23 mouse cellular contexts compared by ENCODE assay signal in the genomic region with DNA sequence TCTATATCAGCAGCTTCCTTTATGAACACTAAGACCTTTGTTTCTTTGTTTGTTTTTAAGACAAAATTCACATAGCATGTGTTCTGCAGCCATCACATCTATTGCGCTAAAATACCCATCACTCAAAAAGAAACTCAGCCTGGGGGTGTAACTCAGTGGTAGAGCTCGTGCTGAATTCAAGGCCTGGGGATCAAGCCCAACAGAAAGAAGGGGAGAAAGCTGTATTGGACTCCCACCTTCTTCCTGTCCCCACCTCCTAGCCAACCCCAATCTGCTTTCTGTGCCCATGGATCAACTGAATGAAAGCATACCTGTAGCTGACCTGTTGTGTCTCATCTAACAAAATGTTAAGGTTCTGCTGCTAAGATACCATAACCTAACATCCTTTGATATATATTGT. TPM values are rescaled to one million over a fixed set of nuclear protein-coding genes. Genes with fewer than 3 reads are reported as not detected.
DNase-seq lines count a peak whose midpoint lies in the region; ATAC-seq and TF ChIP-seq lines count a peak whose summit lies in the region.
"Had no signal": no experiment of that assay in that cellular context is flagged by ENCODE, and none has a peak within 500 bp of the region (broad histone marks: within the 10 kb centered on the region; RNA-seq: fewer than 3 reads in every experiment).

No protein-coding gene starts in this region.

- no peak overlapping the region for H3K4me3 ChIP-seq in spleen, adult 2 months (ENCODE audit: extremely low read depth, insufficient read depth, insufficient read length)
- H3K4me3 ChIP-seq in MEL (ENCODE audit: control insufficient read depth in 1 of 2, insufficient read depth in 1 of 2, low read depth in 2 of 2, low read length in 2 of 2): no peak overlapping the region; a peak in 1 of 4 replicates
- H3K4me3 ChIP-seq in forebrain, embryonic 12.5 days (replicated peaks): no peak overlapping the region
- H3K4me3 ChIP-seq: embryonic facial prominence, embryonic 13.5 days; forebrain, embryonic 13.5 days; gastrocnemius, adult 2 months; hindbrain, embryonic 10.5 days had no signal

- H3K27me3 ChIP-seq in spleen, adult 2 months (ENCODE audit: control insufficient read depth, insufficient read depth, low read length): no peaks in the 10 kb centered on the region
- H3K27me3 ChIP-seq in MEL (ENCODE audit: control insufficient read depth in 1 of 2, insufficient read depth in 2 of 2, low read length in 2 of 2): no peaks in the 10 kb centered on the region
- no peaks in the 10 kb centered on the region for H3K27me3 ChIP-seq in splenic B cell, adult 2 months (ENCODE audit: control insufficient read depth, insufficient read depth, low read length, poor library complexity, severe bottlenecking)
- H3K27me3 ChIP-seq in forebrain, embryonic 12.5 days: no peaks in the 10 kb centered on the region
- H3K27me3 ChIP-seq: embryonic facial prominence, embryonic 13.5 days; forebrain, embryonic 13.5 days had no signal

- H3K4me1 ChIP-seq in spleen, adult 2 months (ENCODE audit: control insufficient read depth, insufficient read depth, insufficient read length): peaks cover 12% of the 10 kb centered on the region; the same call in 1 of the 2 replicates
- peaks cover 13 to 16% of the 10 kb centered on the region in 2 experiments for H3K4me1 ChIP-seq in MEL (ENCODE audit: control insufficient read depth in 1 of 2, insufficient read depth in 2 of 2, low read length in 2 of 2)
- no peaks in the 10 kb centered on the region for H3K4me1 ChIP-seq in forebrain, embryonic 12.5 days
- H3K4me1 ChIP-seq: embryonic facial prominence, embryonic 13.5 days; forebrain, embryonic 13.5 days; hindbrain, embryonic 10.5 days had no signal

- no peak overlapping the region for H3K9ac ChIP-seq in MEL (ENCODE audit: control insufficient read depth, low read depth, low read length, poor library complexity, severe bottlenecking)
- H3K9ac ChIP-seq in forebrain, embryonic 12.5 days: no peak overlapping the region
- H3K9ac ChIP-seq: embryonic facial prominence, embryonic 13.5 days; forebrain, embryonic 13.5 days; forebrain, postnatal 0 days; hindbrain, embryonic 14.5 days had no signal

- 25% methylated on average over 2 of the region's 2 CpGs for WGBS in spleen, adult 2 months
- 78% methylated on average over 2 of the region's 2 CpGs for WGBS in forebrain, embryonic 12.5 days

- H3K9me3 ChIP-seq in MEL (replicated peaks; ENCODE audit: insufficient read depth, low read length): no peaks in the 10 kb centered on the region
- H3K9me3 ChIP-seq in forebrain, embryonic 12.5 days: no peaks in the 10 kb centered on the region
- H3K9me3 ChIP-seq: embryonic facial prominence, embryonic 13.5 days; forebrain, embryonic 13.5 days; hindbrain, embryonic 10.5 days had no signal

- no peak for TF ChIP-seq RAD21 in MEL (IDR thresholded peaks at IDR 0.05; ENCODE audit: low read depth, low read length)

- TF ChIP-seq POLR2A in spleen, adult 2 months (IDR thresholded peaks at IDR 0.05; ENCODE audit: low read depth, low read length): no peak
- TF ChIP-seq POLR2A in MEL (IDR thresholded peaks at IDR 0.05; ENCODE audit: control insufficient read depth in 1 of 2, insufficient read depth in 1 of 2, low read depth in 1 of 2, low read length in 2 of 2, poor library complexity in 1 of 2): no peak

- TF ChIP-seq CTCF in spleen, adult 2 months (IDR thresholded peaks at IDR 0.05; ENCODE audit: extremely low read depth, insufficient read depth, insufficient read length, insufficient replicate concordance): no peak
- no peak for TF ChIP-seq CTCF in MEL (IDR thresholded peaks at IDR 0.05 in 2 of 3, conservative IDR thresholded peaks at IDR 0.05 in 1 of 3; ENCODE audit: control insufficient read depth in 1 of 3, insufficient read depth in 1 of 3, low read depth in 2 of 3, low read length in 3 of 3, poor library complexity in 1 of 3, severe bottlenecking in 1 of 3)

- DNase-seq in spleen, adult 2 months (ENCODE audit: low read depth in 1 of 2, low spot score in 2 of 2): no peak
- no peak for DNase-seq in spleen, adult 12 weeks (ENCODE audit: low spot score)
- DNase-seq in MEL (ENCODE audit: low read depth, low spot score): no peak
- DNase-seq in splenic B cell, adult 2 months (ENCODE audit: low read depth, low spot score): peak; percentile 11
- DNase-seq in ovary, postnatal 14 days (ENCODE audit: low spot score): no peak
- DNase-seq: adrenal gland, adult 2 months; adrenal gland, postnatal 36 days; cerebellum, adult 11-12 months; cerebellum, adult 9-11 months; cerebellum, postnatal 36 days; forebrain, postnatal 0 days; gastrocnemius, adult 2 months; gastrocnemius, postnatal 25 days had no signal

- H3K36me3 ChIP-seq in spleen, adult 2 months (ENCODE audit: control insufficient read depth, insufficient read depth, low read length): 0 out of 2 replicates have a peak, but pooled peaks cover 3% of the 10 kb centered on the region
- H3K36me3 ChIP-seq in MEL (ENCODE audit: control insufficient read depth in 1 of 2, insufficient read depth in 2 of 2, low read length in 2 of 2): peaks cover 0 to 18% of the 10 kb centered on the region in 2 experiments; a peak in 2 of 4 replicates
- H3K36me3 ChIP-seq in splenic B cell, adult 2 months (ENCODE audit: control insufficient read depth, insufficient read depth, low read length, poor library complexity, severe bottlenecking): peaks cover 7% of the 10 kb centered on the region
- no peaks in the 10 kb centered on the region for H3K36me3 ChIP-seq in forebrain, embryonic 12.5 days (replicated peaks)
- H3K36me3 ChIP-seq: embryonic facial prominence, embryonic 13.5 days; G1E; hindbrain, embryonic 10.5 days had no signal

- TF ChIP-seq EP300 in MEL (IDR thresholded peaks at IDR 0.05; ENCODE audit: low read depth in 1 of 2, low read length in 2 of 2): no peak

- peak overlapping the region; percentile 91 for H3K27ac ChIP-seq in spleen, adult 2 months (ENCODE audit: insufficient read depth, low read length)
- H3K27ac ChIP-seq in MEL (ENCODE audit: control insufficient read depth, low read depth, low read length): peak overlapping the region; percentile 62
- H3K27ac ChIP-seq in forebrain, embryonic 12.5 days: no peak overlapping the region
- H3K27ac ChIP-seq: embryonic facial prominence, embryonic 13.5 days; forebrain, embryonic 13.5 days; gastrocnemius, adult 2 months; hindbrain, embryonic 10.5 days; hindbrain, embryonic 14.5 days had no signal

- no peak overlapping the region for H3K4me2 ChIP-seq in forebrain, embryonic 12.5 days
- H3K4me2 ChIP-seq: embryonic facial prominence, embryonic 13.5 days; forebrain, embryonic 13.5 days; hindbrain, embryonic 14.5 days had no signal

- peak; percentile 3 for ATAC-seq in activated CD4-positive, CD25-positive, alpha-beta regulatory T cell, adult 4 months
- no peak for ATAC-seq in forebrain, embryonic 12.5 days (ENCODE audit: low FRiP score)
- ATAC-seq in cerebellum, adult (ENCODE audit: insufficient number of reproducible peaks, low FRiP score, low TSS enrichment): no peak
- ATAC-seq: forebrain, embryonic 13.5 days; forebrain, postnatal 0 days had no signal

- H3K79me2 ChIP-seq in MEL (ENCODE audit: control insufficient read depth, insufficient read depth, low read length, poor library complexity): no peaks in the 10 kb centered on the region

TF ChIP-seq in MEL, 35 proteins besides CTCF, POLR2A, EP300 and RAD21:
- TF ChIP-seq E2F4 (IDR thresholded peaks at IDR 0.05; ENCODE audit: borderline replicate concordance, low read depth, low read length) (no peak), MAFK (IDR thresholded peaks at IDR 0.05; ENCODE audit: borderline replicate concordance, low read depth, low read length) (no peak), HCFC1 (IDR thresholded peaks at IDR 0.05; ENCODE audit: low read depth, low read length) (no peak), SIN3A (IDR thresholded peaks at IDR 0.05; ENCODE audit: low read length) (no peak), USF2 (IDR thresholded peaks at IDR 0.05; ENCODE audit: borderline replicate concordance in 1 of 2, insufficient read depth in 1 of 2, low read depth in 1 of 2, low read length in 2 of 2) (no peak), ELF1 (IDR thresholded peaks at IDR 0.05; ENCODE audit: low read depth, low read length) (no peak), KAT2A (conservative IDR thresholded peaks at IDR 0.05; ENCODE audit: low read depth, low read length) (no peak), MYC (IDR thresholded peaks at IDR 0.05; ENCODE audit: low read depth, low read length) (no peak), MYB (IDR thresholded peaks at IDR 0.05; ENCODE audit: low read depth, low read length) (no peak), GABPA (IDR thresholded peaks at IDR 0.05; ENCODE audit: low read depth, low read length) (no peak), MEF2A (IDR thresholded peaks at IDR 0.05; ENCODE audit: extremely low read depth, insufficient replicate concordance, low read depth, low read length, poor library complexity, severe bottlenecking) (no peak), MAZ (IDR thresholded peaks at IDR 0.05; ENCODE audit: low read depth, low read length) (no peak), POLR2AphosphoS2 (IDR thresholded peaks at IDR 0.05; ENCODE audit: low read length) (no peak), GATA1 (IDR thresholded peaks at IDR 0.05; ENCODE audit: low read depth, low read length) (no peak), ZMIZ1 (IDR thresholded peaks at IDR 0.05; ENCODE audit: low read depth, low read length) (no peak)

RNA-seq across cellular contexts. Expression of a gene that starts 4.3 kb away (rescaled TPM):
- polyA plus RNA-seq in spleen, adult 2 months (2012; rRNA removed): 17.1 and 22.0 TPM in 2 replicates
- not detected in 2 replicates for total RNA-seq in MEL (2012; rRNA removed)
- polyA plus RNA-seq in MEL (2012; ENCODE audit: insufficient read depth in 1 of 2, insufficient read length in 2 of 2, low read depth in 1 of 2, low replicate concordance in 2 of 2, missing spikeins in 1 of 2): under 1 TPM in 1 of 2 experiments, not detected in 1; 0.01 TPM
- polyA plus RNA-seq in activated CD4-positive, CD25-positive, alpha-beta regulatory T cell, adult 4 months (2017; shearing (Covaris generic)): 100 to 1,000 TPM; 377 to 508 TPM
- not detected in 2 replicates for polyA plus RNA-seq in forebrain, embryonic 12.5 days (2016; fragmentation: Nextera tagmentation; extraction: Ambion mirVana)
- total RNA-seq: forebrain, postnatal 0 days; gastrocnemius, adult 2 months; gastrocnemius, postnatal 25 days had no signal
- polyA plus RNA-seq: forebrain, embryonic 13.5 days; G1E; hindbrain, embryonic 10.5 days had no signal

RNA-seq across cellular contexts. Expression of a gene that starts 26.2 kb away (rescaled TPM):
- polyA plus RNA-seq in spleen, adult 2 months (2012; rRNA removed): 2.1 and 3.7 TPM in 2 replicates
- 0.04 and 0.10 TPM in 2 replicates for total RNA-seq in MEL (2012; rRNA removed)
- polyA plus RNA-seq in MEL (2012; ENCODE audit: insufficient read depth in 1 of 2, insufficient read length in 2 of 2, low read depth in 1 of 2, low replicate concordance in 2 of 2, missing spikeins in 1 of 2): under 1 TPM in 1 of 2 experiments, not detected in 1; 0.39 TPM
- polyA plus RNA-seq in activated CD4-positive, CD25-positive, alpha-beta regulatory T cell, adult 4 months (2017; shearing (Covaris generic)): 1 to 10 TPM; 1.1 to 2.3 TPM
- polyA plus RNA-seq in forebrain, embryonic 12.5 days (2016; fragmentation: Nextera tagmentation; extraction: Ambion mirVana): not detected in 2 replicates
- total RNA-seq: forebrain, postnatal 0 days; G1E; gastrocnemius, adult 2 months; gastrocnemius, postnatal 25 days had no signal
- polyA plus RNA-seq: brain, embryonic 14.5 days; embryonic facial prominence, embryonic 13.5 days; forebrain, embryonic 13.5 days; forebrain, postnatal 0 days; G1E; heart, embryonic 14.5 days; hindbrain, embryonic 10.5 days; hindbrain, embryonic 14.5 days had no signal

Comparison
In these comparisons a context has a peak if more than half of its experiments do, and no peak if none do; other contexts are left out.
1. RNA of a gene that starts 4.3 kb away (polyA plus RNA-seq): 377 to 508 TPM in activated CD4-positive, CD25-positive, alpha-beta regulatory T cell, adult 4 months; 17.1 to 22.0 TPM in spleen, adult 2 months, not detected in forebrain, embryonic 12.5 days and 0.01 TPM in MEL; every median in the first group is over 10 times any median in the second.